Mouse (Mus musculus) embryonic facial prominence, embryonic 11.5 days (tissue): ENCODE results near the gene Hykk. TPM values are rescaled to one million over a fixed set of nuclear protein-coding genes. Genes with fewer than 3 reads are reported as not detected.
"Not testable (repeated sequence)": the region's sequence is repeated elsewhere in the genome, so short reads cannot be mapped to it uniquely, and the experiment has no call there.

Experiments
- ATAC-seq: fragments of 200-750 bp; cut with Nextera tagmentation; replicated peaks from 2 replicates; pipeline ENCODE4 v1.8.0; 2017; ENCODE audit warnings: low read depth; ENCODE audit not compliant: insufficient number of reproducible peaks, low FRiP score, low TSS enrichment
- DNase-seq: peaks from one replicate; pipeline ENCODE4 v3.0.0-alpha.2; 2015; ENCODE audit warnings: low spot score
- H3K27ac ChIP-seq: fragments of 300-500 bp; sonication (generic); replicated peaks from 2 replicates; pipeline ENCODE4 v1.5.1; 2014; ENCODE audit warnings: mild to moderate bottlenecking, low read depth, low read length, control low read depth
- H3K27me3 ChIP-seq: fragments of 300-500 bp; sonication (generic); 2 replicates; pipeline ENCODE4 v1.6.1; 2014; ENCODE audit warnings: mild to moderate bottlenecking, low read length, moderate library complexity, mixed read lengths; ENCODE audit not compliant: control insufficient read depth, insufficient read depth
- H3K36me3 ChIP-seq: fragments of 300-500 bp; sonication (generic); replicated peaks from 2 replicates; pipeline ENCODE4 v1.6.1; 2014; ENCODE audit warnings: low read depth, mild to moderate bottlenecking, low read length, moderate library complexity, mixed read lengths; ENCODE audit not compliant: control insufficient read depth, insufficient read depth
- H3K4me1 ChIP-seq: fragments of 300-500 bp; sonication (generic); 2 replicates; pipeline ENCODE4 v1.6.1; 2014; ENCODE audit warnings: low read length, mixed read lengths; ENCODE audit not compliant: control insufficient read depth, insufficient read depth
- H3K4me2 ChIP-seq: fragments of 300-500 bp; sonication (generic); 2 replicates; pipeline ENCODE4 v1.6.1; 2014; ENCODE audit warnings: low read depth, mild to moderate bottlenecking, control low read depth, low read length, moderate library complexity
- H3K4me3 ChIP-seq: fragments of 300-500 bp; sonication (generic); 2 replicates; pipeline ENCODE4 v1.5.1; 2014; ENCODE audit warnings: low read depth, low read length, control low read depth
- H3K9ac ChIP-seq: fragments of 300-500 bp; sonication (generic); replicated peaks from 2 replicates; pipeline ENCODE4 v1.6.1; 2014; ENCODE audit warnings: mild to moderate bottlenecking, control low read depth, low read length
- H3K9me3 ChIP-seq: fragments of 300-500 bp; sonication (generic); replicated peaks from 2 replicates; pipeline ENCODE4 v1.6.1; 2016; ENCODE audit warnings: mild to moderate bottlenecking, low read length, inconsistent platforms, mixed read lengths; ENCODE audit not compliant: control insufficient read depth
- WGBS: fragments of 180-500 bp; shearing (Covaris S2); extraction: QIAGEN DNeasy Blood & Tissue Kit; methylation state at CpG from one replicate; pipeline ENCODE4 v1.1.7; 2014; 5-methylcytosine and 5-hydroxymethylcytosine counted together
- polyA plus RNA-seq: library from polyadenylated mRNA; unstranded; fragments of >200 nt; fragmentation: Nextera tagmentation; extraction: Ambion mirVana; gene quantifications from 2 replicates; pipeline ENCODE4 v1.2.1, GENCODE M21; 2014

Hykk gene
- polyA plus RNA-seq, 1 experiment from 2014 or later, result 5.8 TPM

DNA sequence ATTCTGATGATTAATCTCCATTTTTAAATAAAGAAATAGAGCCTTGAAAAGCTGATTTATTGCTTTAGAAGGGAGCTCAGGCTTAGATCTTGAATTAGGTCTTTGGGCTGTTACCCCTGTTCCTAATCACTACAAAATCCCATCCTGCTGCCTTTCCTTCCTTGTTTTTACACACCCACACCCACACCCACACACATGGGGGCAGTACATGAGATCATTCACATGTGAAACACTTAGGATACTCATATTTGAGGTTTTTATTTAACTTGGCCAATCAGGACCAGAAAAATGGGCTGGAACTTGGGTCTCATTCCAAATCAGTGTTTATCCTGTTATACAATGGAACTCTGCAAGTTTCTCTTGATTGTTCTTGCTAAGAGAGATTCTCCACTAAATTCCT lies 32.4 kb downstream of the Hykk start:
- H3K36me3 ChIP-seq, result no peaks in the 10 kb centered on the region; the same call in 1 of the 2 replicates
- H3K4me2 ChIP-seq, result no peak overlapping the region
- no peaks in the 10 kb centered on the region for H3K27me3 ChIP-seq
- H3K4me3 ChIP-seq, result no peak overlapping the region
- no peaks in the 10 kb centered on the region for H3K9me3 ChIP-seq
- DNase-seq (no peak), ATAC-seq (no peak)
- H3K9ac ChIP-seq, result no peak overlapping the region
- no peaks in the 10 kb centered on the region for H3K4me1 ChIP-seq
- H3K27ac ChIP-seq, result no peak overlapping the region

DNA sequence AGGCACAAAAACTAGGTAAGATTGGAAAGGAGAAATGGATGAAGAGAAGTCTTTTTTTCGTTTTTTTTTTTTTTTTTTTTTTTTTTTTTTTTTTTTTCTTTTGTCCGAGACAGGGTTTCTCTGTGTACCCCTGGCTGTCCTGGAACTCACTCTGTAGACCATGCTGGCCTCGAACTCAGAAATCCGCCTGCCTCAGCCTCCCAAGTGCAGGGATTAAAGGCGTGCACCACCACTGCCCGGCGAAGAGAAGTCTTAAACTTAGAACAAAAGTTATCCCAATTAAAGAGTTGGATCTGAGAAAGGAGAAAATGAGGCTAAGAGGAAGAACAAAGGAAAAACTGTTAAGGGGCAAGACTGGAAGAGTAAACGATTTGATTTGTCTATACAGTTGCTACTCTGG lies 33.1 kb downstream of the Hykk start:
- H3K36me3 ChIP-seq, H3K4me1 ChIP-seq, ATAC-seq, H3K9me3 ChIP-seq, H3K27me3 ChIP-seq, DNase-seq: not testable (repeated sequence)
- Histone ChIP-seq H3K27ac (0 out of 2 replicates have a peak overlapping the region, but pooled peaks have one; percentile 78), H3K9ac (0 out of 2 replicates have a peak overlapping the region, but pooled peaks have one; percentile 40), H3K4me3 (peak overlapping the region; percentile 87), H3K4me2 (peak overlapping the region; percentile 72)
- WGBS, result 51% methylated on average over 8 of the region's 8 CpGs

GRCm38 (mm10) chr9:54950575-54951321 lies 33.7 kb downstream of the Hykk start, which contains the start of the genes Psma4 and AY074887:
TSS of gene Psma4 (plus strand) at chr9:54950790.
TSS of gene AY074887 (minus strand) at chr9:54950998.
- peak; percentile 95 for DNase-seq
- no peaks in the 10 kb centered on the region for H3K27me3 ChIP-seq
- H3K4me1 ChIP-seq, result no peaks in the 10 kb centered on the region
- peak within 1 kb of the TSS; percentile 82 for H3K9ac ChIP-seq
- no peaks in the 10 kb centered on the region; the same call in none of the 2 replicates for H3K36me3 ChIP-seq
- peak within 1 kb of the TSS; percentile 87 for H3K4me3 ChIP-seq
- WGBS, result under 1% methylated on average over 64 of the region's 65 CpGs
- peak within 1 kb of the TSS; percentile 72 for H3K4me2 ChIP-seq
- ATAC-seq, result peak; percentile 100
- peak within 1 kb of the TSS; percentile 78 for H3K27ac ChIP-seq
- H3K9me3 ChIP-seq, result no peaks in the 10 kb centered on the region

- Histone ChIP-seq H3K9me3 (no peaks in the 10 kb centered on the region), H3K4me3 (no peak overlapping the region), H3K4me1 (no peaks in the 10 kb centered on the region), H3K36me3 (peaks cover 7% of the 10 kb centered on the region), H3K27ac (no peak overlapping the region), H3K4me2 (no peak overlapping the region), H3K27me3 (no peaks in the 10 kb centered on the region), H3K9ac (no peak overlapping the region)
- no peak for DNase-seq
- no peak for ATAC-seq
- 95% methylated on average over 4 of the region's 4 CpGs for whole genome bisulfite sequencing
Observed at GRCm38 (mm10) chr9:54961059-54961458, 44.0 kb downstream of the Hykk start.

GRCm38 (mm10) chr9:54963669-54964068 lies 46.6 kb downstream of the Hykk start:
- Histone ChIP-seq H3K9me3 (no peaks in the 10 kb centered on the region), H3K4me2 (no peak overlapping the region), H3K27ac (no peak overlapping the region), H3K36me3 (0 out of 2 replicates have a peak, but pooled peaks cover 1% of the 10 kb centered on the region), H3K9ac (no peak overlapping the region), H3K4me3 (no peak overlapping the region), H3K4me1 (no peaks in the 10 kb centered on the region), H3K27me3 (no peaks in the 10 kb centered on the region)
- ATAC-seq (no peak), DNase-seq (no peak)

GRCm38 (mm10) chr9:54969972-54970637 lies 53.0 kb downstream of the Hykk start:
- no peak overlapping the region for H3K4me2 ChIP-seq
- H3K4me1 ChIP-seq, result no peaks in the 10 kb centered on the region
- DNase-seq (no peak), ATAC-seq (no peak)
- no peaks in the 10 kb centered on the region for H3K27me3 ChIP-seq
- H3K9me3 ChIP-seq, result no peaks in the 10 kb centered on the region
- H3K4me3 ChIP-seq, result no peak overlapping the region
- no peak overlapping the region for H3K9ac ChIP-seq
- H3K27ac ChIP-seq, result no peak overlapping the region
- H3K36me3 ChIP-seq, result no peaks in the 10 kb centered on the region
- 64% methylated on average over 8 of the region's 8 CpGs for WGBS

DNA sequence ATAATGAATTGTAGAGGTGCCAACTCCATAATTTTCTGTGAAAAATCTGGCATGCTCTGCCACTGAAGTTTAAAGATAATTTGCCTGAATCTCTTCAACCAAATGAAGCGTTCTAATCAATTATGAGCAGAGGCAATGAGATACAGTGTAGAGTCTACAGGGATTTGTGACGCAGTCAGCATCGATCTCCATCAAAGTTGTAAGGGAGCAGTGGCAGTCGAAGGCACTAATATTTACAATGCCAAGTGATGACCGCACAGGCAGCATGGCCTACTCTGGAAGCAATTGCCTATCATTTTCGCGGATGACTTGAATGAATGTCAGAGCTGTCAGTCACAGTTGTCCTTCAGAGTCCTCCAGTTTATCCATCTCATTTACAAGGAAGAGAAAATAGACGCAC lies 63.6 kb downstream of the Hykk start, which contains the start of gene Chrna5:
Chrna5 (plus strand) TSS at position 207 of the 400 bp plus-strand sequence.
- Histone ChIP-seq H3K9me3 (no peaks in the 10 kb centered on the region), H3K4me3 (peak within 1 kb of the TSS; percentile 59), H3K4me2 (peak within 1 kb of the TSS; percentile 93), H3K27ac (no peak within 1 kb of the TSS), H3K4me1 (no peaks in the 10 kb centered on the region), H3K9ac (peak within 1 kb of the TSS; percentile 50), H3K36me3 (no peaks in the 10 kb centered on the region), H3K27me3 (peaks cover 20% of the 10 kb centered on the region)
- ATAC-seq, result no peak
- WGBS, result 62% methylated on average over 8 of the region's 8 CpGs
- no peak for DNase-seq
